Mouse (Mus musculus): ENCODE measurements around the gene Arhgap15.

The Arhgap15 gene

GRCm38 (mm10) chr2:44310095-44310748, 561.6 kb downstream of the Arhgap15 start:
- no peak for DNase-seq

- DNase-seq: no peak
Measured at GRCm38 (mm10) chr2:44311216-44311615, 562.6 kb downstream of the Arhgap15 start.

GRCm38 (mm10) chr2:44313573-44313972, 564.9 kb downstream of the Arhgap15 start:
- no peak for DNase-seq

- DNase-seq: no peak
Measured at GRCm38 (mm10) chr2:44318436-44318835, 569.8 kb downstream of the Arhgap15 start.

GRCm38 (mm10) chr2:44319479-44319878, 570.9 kb downstream of the Arhgap15 start:
- DNase-seq: no peak

GRCm38 (mm10) chr2:44323813-44324212, 575.2 kb downstream of the Arhgap15 start:
- DNase-seq: no peak

- no peak for DNase-seq
Measured at GRCm38 (mm10) chr2:44333295-44333694, 584.7 kb downstream of the Arhgap15 start.

GRCm38 (mm10) chr2:44334006-44334405, 585.4 kb downstream of the Arhgap15 start:
- DNase-seq: no peak

- DNase-seq: no peak
Measured at GRCm38 (mm10) chr2:44334517-44334916, 585.9 kb downstream of the Arhgap15 start.

GRCm38 (mm10) chr2:44336720-44337354, 588.2 kb downstream of the Arhgap15 start:
- no peak for DNase-seq

GRCm38 (mm10) chr2:44338467-44338866, 589.8 kb downstream of the Arhgap15 start:
- no peak for DNase-seq

- no peak for DNase-seq
Measured at GRCm38 (mm10) chr2:44341091-44341571, 592.5 kb downstream of the Arhgap15 start.

GRCm38 (mm10) chr2:44344861-44345260, 596.2 kb downstream of the Arhgap15 start:
- DNase-seq: no peak

GRCm38 (mm10) chr2:44345325-44345945, 596.8 kb downstream of the Arhgap15 start:
- no peak for DNase-seq

GRCm38 (mm10) chr2:44346184-44346583, 597.6 kb downstream of the Arhgap15 start:
- no peak for DNase-seq

- DNase-seq: no peak
Measured at GRCm38 (mm10) chr2:44347781-44348180, 599.2 kb downstream of the Arhgap15 start.

- DNase-seq: no peak
Measured at GRCm38 (mm10) chr2:44349101-44349500, 600.5 kb downstream of the Arhgap15 start.

GRCm38 (mm10) chr2:44352885-44353284, 604.3 kb downstream of the Arhgap15 start:
- no peak for DNase-seq

GRCm38 (mm10) chr2:44353594-44353993, 605.0 kb downstream of the Arhgap15 start:
- DNase-seq: no peak

GRCm38 (mm10) chr2:44354786-44355185, 606.2 kb downstream of the Arhgap15 start:
- DNase-seq: no peak

GRCm38 (mm10) chr2:44355316-44355715, 606.7 kb downstream of the Arhgap15 start:
- DNase-seq: no peak

GRCm38 (mm10) chr2:44356248-44356886, 607.7 kb downstream of the Arhgap15 start:
- no peak for DNase-seq

- DNase-seq: no peak
Measured at GRCm38 (mm10) chr2:44356887-44357251, 608.2 kb downstream of the Arhgap15 start.

- no peak for DNase-seq
Measured at GRCm38 (mm10) chr2:44380225-44380624, 631.6 kb downstream of the Arhgap15 start.

Measured in thymus, adult 18-20 months (tissue).